Mouse (Mus musculus): Measurements from ENCODE around the gene Aqp11. TPM values are rescaled to one million over a fixed set of nuclear protein-coding genes. Genes with fewer than 3 reads are reported as not detected.

The Aqp11 gene
- polyA plus RNA-seq, 1 experiment, result 0.56 TPM

- Histone ChIP-seq H3K4me3 (no peak overlapping the region), H3K27me3 (ENCODE audit: control insufficient read depth, insufficient read depth, insufficient read length) (no peaks in the 10 kb centered on the region), H3K4me2 (ENCODE audit: low read depth) (no peak overlapping the region), H3K36me3 (ENCODE audit: control insufficient read depth, insufficient read depth) (no peaks in the 10 kb centered on the region), H3K79me2 (ENCODE audit: control insufficient read depth, insufficient read depth) (no peaks in the 10 kb centered on the region), H3ac (ENCODE audit: control insufficient read depth, insufficient read length) (no peak overlapping the region)
- TF ChIP-seq USF1 (IDR thresholded peaks at IDR 0.05; ENCODE audit: low read depth) (no peak), TCF12 (IDR thresholded peaks at IDR 0.05; ENCODE audit: insufficient read depth, poor library complexity, severe bottlenecking) (no peak), CEBPB (IDR thresholded peaks at IDR 0.05; ENCODE audit: insufficient read depth, poor library complexity, severe bottlenecking) (no peak), MAX (IDR thresholded peaks at IDR 0.05; ENCODE audit: low read depth) (no peak), MYOD1 (IDR thresholded peaks at IDR 0.05; ENCODE audit: control insufficient read depth in 1 of 3, insufficient read length in 2 of 3, low read depth in 2 of 3) (no peak), REST (IDR thresholded peaks at IDR 0.05; ENCODE audit: insufficient read depth, insufficient read length) (no peak), MYOG (IDR thresholded peaks at IDR 0.05; ENCODE audit: control insufficient read depth in 1 of 3, insufficient read depth in 1 of 3, insufficient read length in 2 of 3, low read depth in 2 of 3) (no peak), E2F4 (IDR thresholded peaks at IDR 0.05; ENCODE audit: insufficient read depth) (no peak), POLR2A (IDR thresholded peaks at IDR 0.05; ENCODE audit: insufficient read length, low read depth) (no peak), SRF (IDR thresholded peaks at IDR 0.05; ENCODE audit: control insufficient read depth, insufficient read length, low read depth) (no peak), POLR2AphosphoS2 (IDR thresholded peaks at IDR 0.05; ENCODE audit: insufficient read length, low read depth) (no peak), TCF3 (IDR thresholded peaks at IDR 0.05; ENCODE audit: insufficient read length, low read depth) (no peak)
Measured at GRCm38 (mm10) chr7:97723646-97724538, 14.2 kb downstream of the Aqp11 start.

DNA sequence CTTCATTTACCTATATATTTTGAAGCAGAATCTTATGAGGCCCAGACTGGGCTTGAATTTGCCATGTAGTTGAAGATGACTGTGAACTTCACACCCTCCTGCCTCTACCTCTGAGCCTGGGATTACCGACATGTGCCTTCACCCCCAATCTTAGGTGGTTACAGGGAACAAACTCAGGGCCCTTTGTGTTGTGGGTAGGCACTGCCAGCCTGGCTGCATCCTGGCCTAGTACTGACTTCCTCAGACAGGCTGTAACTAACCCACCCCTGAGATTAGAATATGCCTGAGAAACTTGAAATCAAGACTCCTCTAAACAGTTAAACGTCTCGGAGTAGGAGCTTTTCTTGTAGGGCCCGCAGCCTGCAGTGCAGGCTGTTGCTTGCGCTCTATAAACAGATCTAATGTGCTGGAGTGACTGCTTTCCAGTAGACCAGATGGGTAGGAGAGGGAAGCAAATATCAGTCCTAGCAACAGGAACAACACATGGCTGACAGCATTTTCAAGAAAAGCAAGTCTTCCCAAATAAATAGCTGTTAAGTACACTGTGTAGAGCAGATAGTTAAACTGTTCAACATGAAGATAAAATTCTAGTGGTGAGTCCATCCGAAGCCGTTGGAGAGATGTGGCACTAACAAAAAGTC is 15.7 kb downstream of the Aqp11 start:
- peaks cover 5% of the 10 kb centered on the region for H3K36me3 ChIP-seq (ENCODE audit: control insufficient read depth, insufficient read depth)
- no peak for TF ChIP-seq USF1 (IDR thresholded peaks at IDR 0.05; ENCODE audit: low read depth)
- no peak for TF ChIP-seq CEBPB (IDR thresholded peaks at IDR 0.05; ENCODE audit: insufficient read depth, poor library complexity, severe bottlenecking)
- TF ChIP-seq E2F4 (IDR thresholded peaks at IDR 0.05; ENCODE audit: insufficient read depth), result no peak
- TF ChIP-seq SRF (IDR thresholded peaks at IDR 0.05; ENCODE audit: control insufficient read depth, insufficient read length, low read depth), result no peak
- TF ChIP-seq TCF3 (IDR thresholded peaks at IDR 0.05; ENCODE audit: insufficient read length, low read depth), result no peak
- TF ChIP-seq MYOD1 (IDR thresholded peaks at IDR 0.05; ENCODE audit: control insufficient read depth in 1 of 3, insufficient read length in 2 of 3, low read depth in 2 of 3), result no peak
- TF ChIP-seq REST (IDR thresholded peaks at IDR 0.05; ENCODE audit: insufficient read depth, insufficient read length), result no peak
- TF ChIP-seq TCF12 (IDR thresholded peaks at IDR 0.05; ENCODE audit: insufficient read depth, poor library complexity, severe bottlenecking), result no peak
- no peak for TF ChIP-seq POLR2AphosphoS2 (IDR thresholded peaks at IDR 0.05; ENCODE audit: insufficient read length, low read depth)
- no peak for TF ChIP-seq MAX (IDR thresholded peaks at IDR 0.05; ENCODE audit: low read depth)
- no peak for TF ChIP-seq MYOG (IDR thresholded peaks at IDR 0.05; ENCODE audit: control insufficient read depth in 1 of 3, insufficient read depth in 1 of 3, insufficient read length in 2 of 3, low read depth in 2 of 3)
- TF ChIP-seq POLR2A (IDR thresholded peaks at IDR 0.05; ENCODE audit: insufficient read length, low read depth), result no peak
- H3ac ChIP-seq (ENCODE audit: control insufficient read depth, insufficient read length), result no peak overlapping the region
- H3K4me3 ChIP-seq, result no peak overlapping the region
- H3K4me2 ChIP-seq (ENCODE audit: low read depth), result no peak overlapping the region
- no peaks in the 10 kb centered on the region for H3K27me3 ChIP-seq (ENCODE audit: control insufficient read depth, insufficient read depth, insufficient read length)
- no peaks in the 10 kb centered on the region for H3K79me2 ChIP-seq (ENCODE audit: control insufficient read depth, insufficient read depth)

DNA sequence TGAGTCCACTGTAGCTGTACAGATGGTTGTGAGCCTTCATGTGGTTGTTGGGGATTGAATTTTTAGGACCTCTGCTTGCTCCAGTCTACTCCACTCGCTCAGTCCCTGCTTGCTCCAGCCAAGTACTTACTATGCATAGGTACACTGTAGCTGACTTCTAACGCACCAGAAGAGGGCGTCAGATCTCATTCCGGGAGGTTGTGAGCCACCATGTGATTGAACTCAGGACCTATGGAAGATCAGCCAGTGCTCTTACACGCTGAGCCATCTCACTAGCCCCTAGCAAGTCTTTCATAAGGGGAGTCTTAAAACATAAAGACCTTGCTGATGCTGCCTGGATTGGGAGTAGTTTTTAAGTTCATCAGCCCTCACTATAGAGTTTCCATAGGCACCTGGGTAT is 18.0 kb downstream of the Aqp11 start:
- no peaks in the 10 kb centered on the region for H3K27me3 ChIP-seq (ENCODE audit: control insufficient read depth, insufficient read depth, insufficient read length)
- H3K4me2 ChIP-seq (ENCODE audit: low read depth), result no peak overlapping the region

DNA sequence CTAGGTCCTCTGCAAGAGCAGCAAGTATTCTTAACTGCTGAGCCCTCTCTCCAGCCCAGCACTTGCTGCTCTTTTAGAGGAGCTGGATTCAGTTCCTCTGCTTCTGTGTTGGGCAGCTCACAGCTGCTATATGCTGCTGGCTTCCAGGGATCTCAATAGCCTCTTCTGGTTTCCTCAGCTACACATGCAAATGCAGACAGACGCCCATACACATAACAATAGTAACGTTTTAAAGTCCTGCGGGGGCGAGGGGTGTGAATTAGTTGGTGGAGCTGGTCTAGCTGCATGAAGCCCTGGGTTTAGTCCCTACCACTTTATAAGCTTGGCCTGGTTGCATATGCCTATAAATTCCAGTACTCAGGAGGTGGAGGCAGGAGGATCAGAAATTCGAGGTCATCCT is 19.0 kb downstream of the Aqp11 start:
- TF ChIP-seq REST (IDR thresholded peaks at IDR 0.05; ENCODE audit: insufficient read depth, insufficient read length), result no peak
- TF ChIP-seq POLR2AphosphoS2 (IDR thresholded peaks at IDR 0.05; ENCODE audit: insufficient read length, low read depth), result no peak
- TF ChIP-seq POLR2A (IDR thresholded peaks at IDR 0.05; ENCODE audit: insufficient read length, low read depth), result no peak
- TF ChIP-seq TCF12 (IDR thresholded peaks at IDR 0.05; ENCODE audit: insufficient read depth, poor library complexity, severe bottlenecking), result no peak
- TF ChIP-seq SRF (IDR thresholded peaks at IDR 0.05; ENCODE audit: control insufficient read depth, insufficient read length, low read depth), result no peak
- no peak for TF ChIP-seq TCF3 (IDR thresholded peaks at IDR 0.05; ENCODE audit: insufficient read length, low read depth)
- TF ChIP-seq MYOG (IDR thresholded peaks at IDR 0.05; ENCODE audit: control insufficient read depth in 1 of 3, insufficient read depth in 1 of 3, insufficient read length in 2 of 3, low read depth in 2 of 3), result no peak
- TF ChIP-seq E2F4 (IDR thresholded peaks at IDR 0.05; ENCODE audit: insufficient read depth), result no peak
- TF ChIP-seq CEBPB (IDR thresholded peaks at IDR 0.05; ENCODE audit: insufficient read depth, poor library complexity, severe bottlenecking), result no peak
- TF ChIP-seq USF1 (IDR thresholded peaks at IDR 0.05; ENCODE audit: low read depth), result no peak
- no peak for TF ChIP-seq MAX (IDR thresholded peaks at IDR 0.05; ENCODE audit: low read depth)
- TF ChIP-seq MYOD1 (IDR thresholded peaks at IDR 0.05; ENCODE audit: control insufficient read depth in 1 of 3, insufficient read length in 2 of 3, low read depth in 2 of 3), result no peak
- Histone ChIP-seq H3K4me2 (ENCODE audit: low read depth) (no peak overlapping the region), H3K36me3 (ENCODE audit: control insufficient read depth, insufficient read depth) (peaks cover 13% of the 10 kb centered on the region)

More for the DNA sequence above, 18.0 kb downstream of the Aqp11 start:
- peaks cover 13% of the 10 kb centered on the region for H3K36me3 ChIP-seq (ENCODE audit: control insufficient read depth, insufficient read depth)
- TF ChIP-seq REST (IDR thresholded peaks at IDR 0.05; ENCODE audit: insufficient read depth, insufficient read length) (no peak), POLR2AphosphoS2 (IDR thresholded peaks at IDR 0.05; ENCODE audit: insufficient read length, low read depth) (no peak), USF1 (IDR thresholded peaks at IDR 0.05; ENCODE audit: low read depth) (no peak), POLR2A (IDR thresholded peaks at IDR 0.05; ENCODE audit: insufficient read length, low read depth) (no peak), MAX (IDR thresholded peaks at IDR 0.05; ENCODE audit: low read depth) (no peak), TCF12 (IDR thresholded peaks at IDR 0.05; ENCODE audit: insufficient read depth, poor library complexity, severe bottlenecking) (no peak), TCF3 (IDR thresholded peaks at IDR 0.05; ENCODE audit: insufficient read length, low read depth) (no peak), MYOG (IDR thresholded peaks at IDR 0.05; ENCODE audit: control insufficient read depth in 1 of 3, insufficient read depth in 1 of 3, insufficient read length in 2 of 3, low read depth in 2 of 3) (no peak), SRF (IDR thresholded peaks at IDR 0.05; ENCODE audit: control insufficient read depth, insufficient read length, low read depth) (no peak), E2F4 (IDR thresholded peaks at IDR 0.05; ENCODE audit: insufficient read depth) (no peak), MYOD1 (IDR thresholded peaks at IDR 0.05; ENCODE audit: control insufficient read depth in 1 of 3, insufficient read length in 2 of 3, low read depth in 2 of 3) (no peak)
- no peak overlapping the region for H3ac ChIP-seq (ENCODE audit: control insufficient read depth, insufficient read length)
- H3K79me2 ChIP-seq (ENCODE audit: control insufficient read depth, insufficient read depth), result no peaks in the 10 kb centered on the region
- no peak overlapping the region for H3K4me3 ChIP-seq

More for the DNA sequence above, 19.0 kb downstream of the Aqp11 start:
- Histone ChIP-seq H3ac (ENCODE audit: control insufficient read depth, insufficient read length) (no peak overlapping the region), H3K27me3 (ENCODE audit: control insufficient read depth, insufficient read depth, insufficient read length) (no peaks in the 10 kb centered on the region), H3K79me2 (ENCODE audit: control insufficient read depth, insufficient read depth) (no peaks in the 10 kb centered on the region), H3K4me3 (no peak overlapping the region)

All from myocyte (in vitro differentiated cells).